Mouse (Mus musculus) ES-Bruce4 (cell line): ENCODE measurements around the gene Eloa. TPM values are rescaled to one million over a fixed set of nuclear protein-coding genes. Genes with fewer than 3 reads are reported as not detected.
A peak's percentile ranks its signal among the peaks of the same experiment; 100 is the strongest.

Experiments
- H3K27ac ChIP-seq: 2 replicates; pipeline ENCODE4 v1.5.1; 2012; ENCODE audit warnings: low read length, inconsistent platforms; ENCODE audit not compliant: insufficient read depth
- H3K27me3 ChIP-seq: 2 replicates; pipeline ENCODE4 v1.6.1; 2012; ENCODE audit warnings: mild to moderate bottlenecking, low read length, inconsistent platforms; ENCODE audit not compliant: control insufficient read depth, poor library complexity, insufficient read depth, severe bottlenecking
- H3K36me3 ChIP-seq: 2 replicates; pipeline ENCODE4 v1.6.1; 2012; ENCODE audit warnings: inconsistent platforms, mild to moderate bottlenecking, low read length, moderate library complexity; ENCODE audit not compliant: control insufficient read depth, poor library complexity, insufficient read depth, severe bottlenecking
- H3K4me1 ChIP-seq: one replicate; pipeline ENCODE4 v1.8.1; 2011; ENCODE audit warnings: low read length; ENCODE audit not compliant: control insufficient read depth, insufficient read depth
- H3K4me3 ChIP-seq: 2 replicates; pipeline ENCODE4 v1.5.1; 2011; ENCODE audit warnings: low read depth, mild to moderate bottlenecking, low read length
- H3K9ac ChIP-seq: 2 replicates; pipeline ENCODE4 v1.6.1; 2012; ENCODE audit warnings: low read depth, mild to moderate bottlenecking, inconsistent platforms; ENCODE audit not compliant: poor library complexity, severe bottlenecking
- H3K9me3 ChIP-seq: replicated peaks from 2 replicates; pipeline ENCODE4 v1.6.1; 2012; ENCODE audit warnings: mild to moderate bottlenecking, low read length, inconsistent platforms; ENCODE audit not compliant: control insufficient read depth, poor library complexity, insufficient read depth, severe bottlenecking
- CTCF ChIP-seq: IDR thresholded peaks from one replicate; pipeline ENCODE4 v1.8.1; 2011; ENCODE audit warnings: low read depth, low read length
- EP300 ChIP-seq: IDR thresholded peaks from 2 replicates; pipeline ENCODE4 v1.6.1; 2011; ENCODE audit warnings: low read depth, low read length; ENCODE audit not compliant: insufficient read depth
- POLR2A ChIP-seq: IDR thresholded peaks from one replicate; pipeline ENCODE4 v1.8.1; 2011; ENCODE audit warnings: low read length; ENCODE audit not compliant: insufficient read depth
- polyA plus RNA-seq: library from polyadenylated mRNA; stranded (reverse); fragments of >200 nt; gene quantifications from 2 replicates; pipeline ENCODE4 v1.2.4, GENCODE M21; 2011; ENCODE audit warnings: low read depth; ENCODE audit not compliant: missing spikeins, insufficient read depth, insufficient read length

Gene Eloa
- polyA plus RNA-seq, 1 experiment, result 22.6 TPM

DNA sequence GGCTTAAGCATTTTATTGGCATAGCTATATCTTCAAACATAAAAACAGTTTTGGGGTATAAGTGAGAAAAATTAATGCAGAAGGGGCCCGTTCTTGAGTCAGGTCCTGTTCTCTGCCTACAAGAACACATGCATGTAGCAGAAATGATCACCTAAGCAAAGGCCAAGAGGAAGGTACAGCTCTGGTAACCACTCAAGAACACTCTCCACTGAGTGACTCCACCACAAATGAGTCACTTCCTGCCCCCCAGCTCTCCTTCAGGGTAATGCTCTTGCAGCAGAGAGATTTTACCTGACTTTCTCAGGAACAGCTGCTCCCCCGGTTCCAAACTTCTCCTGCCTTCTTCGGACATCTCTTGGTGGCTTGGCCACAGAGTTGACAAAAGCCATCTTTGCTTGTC is 14.7 kb downstream of the Eloa start:
- no peak overlapping the region for H3K27ac ChIP-seq
- peaks cover 63% of the 10 kb centered on the region for H3K36me3 ChIP-seq
- no peak overlapping the region for H3K9ac ChIP-seq
- H3K4me3 ChIP-seq, result no peak overlapping the region
- TF ChIP-seq POLR2A (no peak), CTCF (no peak), EP300 (no peak)
- H3K9me3 ChIP-seq, result no peaks in the 10 kb centered on the region
- H3K4me1 ChIP-seq, result no peaks in the 10 kb centered on the region
- H3K27me3 ChIP-seq, result no peaks in the 10 kb centered on the region

DNA sequence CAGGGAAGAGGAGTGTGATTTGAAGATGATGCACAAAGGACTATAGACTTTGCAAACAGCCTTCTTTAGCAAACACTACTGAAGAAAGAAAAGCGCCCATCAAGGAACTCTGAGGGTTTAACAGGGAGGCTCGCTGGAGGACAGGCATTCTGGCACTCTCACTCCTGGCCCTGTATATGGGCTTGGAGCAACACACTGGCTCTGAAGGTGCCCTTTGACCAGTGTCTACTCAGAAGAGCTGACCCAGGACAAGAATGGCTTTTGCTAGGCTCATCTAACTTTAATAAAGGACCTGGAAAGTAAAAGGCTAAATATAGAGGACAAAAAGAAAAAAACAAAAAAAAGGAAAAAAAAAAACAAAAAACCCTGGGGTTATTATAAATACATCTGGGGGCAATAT is 16.6 kb downstream of the Eloa start:
- H3K9ac ChIP-seq, result no peak overlapping the region
- H3K36me3 ChIP-seq, result peaks cover 51% of the 10 kb centered on the region
- no peaks in the 10 kb centered on the region for H3K9me3 ChIP-seq
- no peak overlapping the region for H3K4me3 ChIP-seq
- H3K4me1 ChIP-seq, result no peaks in the 10 kb centered on the region
- no peaks in the 10 kb centered on the region for H3K27me3 ChIP-seq
- H3K27ac ChIP-seq, result no peak overlapping the region
- TF ChIP-seq EP300 (no peak), CTCF (no peak), POLR2A (no peak)

DNA sequence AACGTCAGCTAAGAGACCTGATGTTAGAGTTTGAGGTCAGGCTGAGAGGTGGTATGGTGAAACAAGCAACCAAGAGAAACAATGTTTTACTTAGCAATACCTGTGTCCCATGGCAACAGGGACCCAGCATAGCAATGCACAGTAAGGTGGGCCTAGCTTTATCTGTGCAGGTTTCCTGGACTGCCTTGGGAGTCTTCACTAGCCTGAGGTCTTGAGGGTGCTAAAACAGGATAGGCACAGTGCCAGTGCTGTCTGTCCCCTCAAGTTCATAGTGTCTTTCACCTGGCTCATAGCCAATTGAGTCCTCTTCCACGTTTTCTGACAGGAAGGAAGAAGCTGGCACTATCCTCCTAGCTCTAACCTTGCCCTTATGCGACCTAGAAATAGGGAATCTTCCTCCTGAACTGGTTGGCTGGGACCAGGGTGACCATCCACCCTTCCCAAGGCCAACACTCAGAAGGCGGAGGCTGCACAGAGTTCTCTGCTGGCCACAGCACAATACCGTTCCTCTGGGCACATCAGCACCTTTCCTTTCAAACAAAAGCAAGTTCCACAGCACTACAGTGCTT is 17.4 kb downstream of the Eloa start:
- no peak overlapping the region for H3K9ac ChIP-seq
- H3K36me3 ChIP-seq, result peaks cover 44% of the 10 kb centered on the region
- no peaks in the 10 kb centered on the region for H3K9me3 ChIP-seq

DNA sequence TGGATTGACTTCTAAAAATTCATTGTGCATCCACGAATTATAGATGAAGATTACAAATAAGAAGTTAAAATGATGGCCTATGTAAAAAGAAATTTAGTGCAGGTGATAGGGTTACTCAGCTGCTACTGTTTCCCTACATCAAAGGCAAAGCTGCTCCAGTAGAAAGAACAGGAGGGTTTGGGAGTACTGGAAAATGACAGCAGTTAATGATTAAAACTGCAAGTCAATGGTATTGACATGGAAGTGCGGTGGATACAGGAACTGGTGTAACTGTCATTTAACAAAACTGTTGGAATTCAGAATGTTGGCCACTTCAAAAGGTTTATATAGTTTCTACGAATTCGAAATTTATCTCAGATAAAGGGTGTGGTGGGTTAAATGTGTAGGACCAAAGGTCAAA is 26.4 kb downstream of the Eloa start:
- Histone ChIP-seq H3K27ac (no peak overlapping the region), H3K9ac (no peak overlapping the region), H3K36me3 (no peaks in the 10 kb centered on the region), H3K4me3 (no peak overlapping the region), H3K9me3 (peaks cover 5% of the 10 kb centered on the region; the same call in 1 of the 2 replicates), H3K4me1 (no peaks in the 10 kb centered on the region), H3K27me3 (no peaks in the 10 kb centered on the region)
- no peak for TF ChIP-seq EP300
- no peak for TF ChIP-seq CTCF
- TF ChIP-seq POLR2A, result no peak

More for the DNA sequence above, 17.4 kb downstream of the Eloa start:
- no peak for TF ChIP-seq POLR2A
- no peak overlapping the region for H3K4me3 ChIP-seq
- H3K4me1 ChIP-seq, result no peaks in the 10 kb centered on the region
- no peak overlapping the region for H3K27ac ChIP-seq
- no peaks in the 10 kb centered on the region for H3K27me3 ChIP-seq

DNA sequence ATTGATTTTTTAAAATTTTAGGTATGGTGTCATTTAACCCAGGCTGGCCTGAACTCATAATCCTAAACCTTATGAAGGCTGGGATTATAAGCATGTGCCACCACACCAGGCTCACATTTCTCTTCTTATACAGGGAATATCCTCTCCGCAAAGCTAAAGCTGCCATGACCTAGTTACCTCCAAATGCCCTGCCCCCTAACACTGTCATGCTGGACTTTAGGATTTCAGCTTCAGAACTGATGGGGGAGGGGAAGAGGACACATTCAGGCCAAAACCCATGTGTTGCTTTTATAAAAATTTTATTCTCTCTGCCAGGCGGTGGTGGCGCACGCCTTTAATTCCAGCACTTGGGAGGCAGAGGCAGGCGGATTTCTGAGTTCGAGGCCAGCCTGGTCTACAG is 27.6 kb downstream of the Eloa start:
- H3K36me3 ChIP-seq, result no peaks in the 10 kb centered on the region
- no peak overlapping the region for H3K4me3 ChIP-seq
- H3K4me1 ChIP-seq, result no peaks in the 10 kb centered on the region
- no peaks in the 10 kb centered on the region for H3K27me3 ChIP-seq
- no peak overlapping the region for H3K9ac ChIP-seq
- TF ChIP-seq POLR2A, result no peak
- TF ChIP-seq EP300, result no peak
- no peak for TF ChIP-seq CTCF
- H3K9me3 ChIP-seq, result peaks cover 5% of the 10 kb centered on the region; the same call in 1 of the 2 replicates
- H3K27ac ChIP-seq, result no peak overlapping the region

DNA sequence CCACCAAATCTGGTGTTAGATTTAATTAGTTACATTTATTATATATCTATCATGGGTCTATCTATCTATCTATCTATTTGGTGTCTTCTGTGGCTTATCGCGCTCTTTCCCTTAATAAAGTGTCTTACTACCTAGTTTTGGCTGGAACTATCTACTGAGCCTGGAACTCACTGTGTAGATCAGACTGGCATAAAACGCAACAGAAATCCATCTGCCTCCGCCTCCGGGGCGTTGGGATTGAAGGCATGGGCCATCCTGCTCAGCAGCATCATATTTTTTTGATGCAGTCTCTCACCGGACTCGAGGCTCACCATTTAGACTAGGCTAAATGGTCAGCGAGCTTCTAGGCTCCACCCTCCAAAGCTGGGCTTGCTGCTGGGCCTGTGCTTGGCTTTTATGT is 33.8 kb downstream of the Eloa start:
- H3K27me3 ChIP-seq, result no peaks in the 10 kb centered on the region

More for the DNA sequence above, 33.8 kb downstream of the Eloa start:
- Histone ChIP-seq H3K36me3 (peaks cover 5% of the 10 kb centered on the region), H3K9me3 (no peaks in the 10 kb centered on the region), H3K27ac (no peak overlapping the region), H3K9ac (peak overlapping the region; percentile 90), H3K4me1 (peaks cover 3% of the 10 kb centered on the region), H3K4me3 (peak overlapping the region; percentile 77)
- no peak for TF ChIP-seq EP300
- no peak for TF ChIP-seq POLR2A
- TF ChIP-seq CTCF, result no peak
